Mouse (Mus musculus) thymus, postnatal 4 days (tissue): Measurements from ENCODE around the gene Ptpn1.

Source experiments
- DNase-seq: peaks from one replicate; pipeline ENCODE4 v3.0.0; 2021

Gene Ptpn1

GRCm38 (mm10) chr2:168019201-168019715, 87.4 kb downstream of the Ptpn1 start:
- DNase-seq: no peak

- no peak for DNase-seq
These were observed 92.0 kb downstream of the Ptpn1 start for GRCm38 (mm10) chr2:168023763-168024402.

GRCm38 (mm10) chr2:168025174-168025573, 93.3 kb downstream of the Ptpn1 start:
- DNase-seq: no peak

GRCm38 (mm10) chr2:168025882-168026281, 94.0 kb downstream of the Ptpn1 start:
- DNase-seq: peak; percentile 43

GRCm38 (mm10) chr2:168026467-168026866, 94.6 kb downstream of the Ptpn1 start:
- DNase-seq: no peak

GRCm38 (mm10) chr2:168028376-168028775, 96.5 kb downstream of the Ptpn1 start:
- no peak for DNase-seq
